9 mouse cellular contexts compared by ENCODE assay signal in genomic region chr11:60478121-60478520, GRCm38 (mm10). TPM values are rescaled to one million over a fixed set of nuclear protein-coding genes. Genes with fewer than 3 reads are reported as not detected.
DNase-seq lines count a peak whose midpoint lies in the region; ATAC-seq lines count a peak whose summit lies in the region.
"Had no signal": no experiment of that assay in that cellular context is flagged by ENCODE, and none has a peak within 500 bp of the region (broad histone marks: within the 10 kb centered on the region; RNA-seq: fewer than 3 reads in every experiment).

No protein-coding gene starts in this region.

- no peak overlapping the region for H3K27ac ChIP-seq in kidney, embryonic 14.5 days (ENCODE audit: low read depth, low read length)
- H3K27ac ChIP-seq in limb, embryonic 10.5 days = peak overlapping the region; percentile 36; the same call in 1 of the 2 replicates

- no peaks in the 10 kb centered on the region for H3K27me3 ChIP-seq in kidney, embryonic 14.5 days (ENCODE audit: control insufficient read depth, insufficient read depth, low read length)
- 0 out of 2 replicates have a peak, but pooled peaks cover 14% of the 10 kb centered on the region for H3K27me3 ChIP-seq in limb, embryonic 10.5 days (ENCODE audit: low read depth, poor library complexity, severe bottlenecking)

- H3K9ac ChIP-seq in kidney, embryonic 14.5 days (ENCODE audit: low read depth, low read length) = no peak overlapping the region; the same call in 1 of the 2 replicates

- H3K36me3 ChIP-seq in kidney, embryonic 14.5 days (ENCODE audit: control insufficient read depth, insufficient read depth, low read length) = no peaks in the 10 kb centered on the region
- no peaks in the 10 kb centered on the region for H3K36me3 ChIP-seq in limb, embryonic 10.5 days

- no peak for DNase-seq in kidney, adult 8-10 months
- peak; percentile 49 for DNase-seq in adrenal gland, postnatal 25 days
- DNase-seq in limb, embryonic 10.5 days (ENCODE audit: low spot score) = peak; percentile 35
- DNase-seq in lung, postnatal 36 days = peak; percentile 80
- DNase-seq in gastrocnemius, postnatal 14 days = no peak
- DNase-seq in right cerebral cortex, adult 18-20 months = no peak
- DNase-seq in urinary bladder, adult 18-20 months (ENCODE audit: low spot score in 2 of 2) = no peak
- DNase-seq: cerebellum, postnatal 36 days had no signal

- H3K4me1 ChIP-seq in kidney, embryonic 14.5 days (ENCODE audit: control insufficient read depth, insufficient read depth, low read length) = no peaks in the 10 kb centered on the region
- peaks cover 25% of the 10 kb centered on the region for H3K4me1 ChIP-seq in limb, embryonic 10.5 days

- no peaks in the 10 kb centered on the region for H3K9me3 ChIP-seq in kidney, embryonic 14.5 days (ENCODE audit: control insufficient read depth, low read length)
- no peaks in the 10 kb centered on the region for H3K9me3 ChIP-seq in limb, embryonic 10.5 days (replicated peaks)

- ATAC-seq in kidney, embryonic 14.5 days (ENCODE audit: low FRiP score, low TSS enrichment) = no peak

- H3K4me2 ChIP-seq in kidney, embryonic 14.5 days (replicated peaks; ENCODE audit: low read depth, low read length) = peak overlapping the region; percentile 19; the same call in 1 of the 2 replicates

- H3K4me3 ChIP-seq in kidney, embryonic 14.5 days (ENCODE audit: low read length) = peak overlapping the region; percentile 2; the same call in 1 of the 2 replicates
- peak overlapping the region; percentile 11 for H3K4me3 ChIP-seq in limb, embryonic 10.5 days

- WGBS in kidney, embryonic 14.5 days = 33% methylated on average over 17 of the region's 17 CpGs
- 37% methylated on average over 17 of the region's 17 CpGs for WGBS in limb, embryonic 10.5 days

- intact Hi-C loops in gastrocnemius, postnatal 14 days (cut with DNase I; ENCODE audit: low total_unique reads) = no loop called here

RNA-seq across cellular contexts. Expression of gene Myo15, which starts 9.0 kb away (rescaled TPM):
- 0.33 and 0.38 TPM in 2 replicates for polyA plus RNA-seq in kidney, embryonic 14.5 days (2014; fragmentation: Nextera tagmentation; extraction: Ambion mirVana)
- total RNA-seq in adrenal gland, postnatal 25 days (2021) = 0.24 TPM in 2 replicates
- polyA plus RNA-seq in limb, embryonic 10.5 days (2016; fragmentation: Nextera tagmentation; extraction: Ambion mirVana) = 0.10 and 0.11 TPM in 2 replicates
- under 1 TPM in 1 of 2 experiments, not detected in 1; 0.04 TPM for total RNA-seq in gastrocnemius, postnatal 14 days (2021)

RNA-seq across cellular contexts. Expression of gene Drg2, which starts 23.7 kb away (rescaled TPM):
- 118 and 123 TPM in 2 replicates for polyA plus RNA-seq in kidney, embryonic 14.5 days (2014; fragmentation: Nextera tagmentation; extraction: Ambion mirVana)
- 68.9 and 70.1 TPM in 2 replicates for total RNA-seq in adrenal gland, postnatal 25 days (2021)
- polyA plus RNA-seq in limb, embryonic 10.5 days (2016; fragmentation: Nextera tagmentation; extraction: Ambion mirVana) = 151 and 153 TPM in 2 replicates
- 10 to 100 TPM; 23.7 to 28.5 TPM for total RNA-seq in gastrocnemius, postnatal 14 days (2021)

RNA-seq across cellular contexts. Expression of gene Alkbh5, which starts 58.1 kb away (rescaled TPM):
- 39.8 and 44.3 TPM in 2 replicates for polyA plus RNA-seq in kidney, embryonic 14.5 days (2014; fragmentation: Nextera tagmentation; extraction: Ambion mirVana)
- total RNA-seq in adrenal gland, postnatal 25 days (2021) = 114 and 126 TPM in 2 replicates
- 31.8 and 34.7 TPM in 2 replicates for polyA plus RNA-seq in limb, embryonic 10.5 days (2016; fragmentation: Nextera tagmentation; extraction: Ambion mirVana)
- total RNA-seq in gastrocnemius, postnatal 14 days (2021) = 10 to 100 TPM; 72.1 TPM

RNA-seq across cellular contexts. Expression of gene Atpaf2, which starts 59.9 kb away (rescaled TPM):
- polyA plus RNA-seq in kidney, embryonic 14.5 days (2014; fragmentation: Nextera tagmentation; extraction: Ambion mirVana) = 46.5 and 54.9 TPM in 2 replicates
- 49.6 and 59.5 TPM in 2 replicates for total RNA-seq in adrenal gland, postnatal 25 days (2021)
- polyA plus RNA-seq in limb, embryonic 10.5 days (2016; fragmentation: Nextera tagmentation; extraction: Ambion mirVana) = 67.1 and 67.7 TPM in 2 replicates
- 10 to 100 TPM; 25.3 to 30.4 TPM for total RNA-seq in gastrocnemius, postnatal 14 days (2021)

Comparison
In these comparisons a context has a peak if more than half of its experiments do, and no peak if none do; other contexts are left out.
1. DNase-seq: peak in adrenal gland, postnatal 25 days (single experiment), limb, embryonic 10.5 days (single experiment) and lung, postnatal 36 days (single experiment); none in kidney, adult 8-10 months (0 of 2), gastrocnemius, postnatal 14 days (single experiment), right cerebral cortex, adult 18-20 months (single experiment) and urinary bladder, adult 18-20 months (0 of 2).